Mouse (Mus musculus) liver, embryonic 13.5 days (tissue): ENCODE data around the gene Dmd. TPM values are rescaled to one million over a fixed set of nuclear protein-coding genes. Genes with fewer than 3 reads are reported as not detected.

Experiments
- ATAC-seq: fragments of 200-750 bp; cut with Nextera tagmentation; 2 replicates; pipeline ENCODE4 v1.8.0; 2017; ENCODE audit warnings: low read depth, mild to moderate bottlenecking, moderate number of reproducible peaks, moderate library complexity
- DNase-seq: peaks from one replicate; pipeline ENCODE4 v3.0.0; 2022
- H3K27ac ChIP-seq: fragments of 300-500 bp; sonication (generic); 2 replicates; pipeline ENCODE4 v1.5.1; 2015; ENCODE audit warnings: moderate library complexity, mild to moderate bottlenecking, inconsistent platforms
- H3K27me3 ChIP-seq: fragments of 300-500 bp; sonication (generic); 2 replicates; pipeline ENCODE4 v1.6.1; 2015; ENCODE audit warnings: mild to moderate bottlenecking, inconsistent platforms
- H3K36me3 ChIP-seq: fragments of 300-500 bp; sonication (generic); 2 replicates; pipeline ENCODE4 v1.6.1; 2015; ENCODE audit warnings: mild to moderate bottlenecking, inconsistent platforms
- H3K4me1 ChIP-seq: fragments of 300-500 bp; sonication (generic); replicated peaks from 2 replicates; pipeline ENCODE4 v1.6.1; 2015; ENCODE audit warnings: inconsistent platforms
- H3K4me2 ChIP-seq: fragments of 300-500 bp; sonication (generic); 2 replicates; pipeline ENCODE4 v1.6.1; 2015; ENCODE audit warnings: inconsistent platforms, mild to moderate bottlenecking, moderate library complexity
- H3K4me3 ChIP-seq: fragments of 300-500 bp; sonication (generic); replicated peaks from 2 replicates; pipeline ENCODE4 v1.5.1; 2015; ENCODE audit warnings: mild to moderate bottlenecking, inconsistent platforms
- H3K9ac ChIP-seq: fragments of 300-500 bp; sonication (generic); 2 replicates; pipeline ENCODE4 v1.6.1; 2015; ENCODE audit warnings: mild to moderate bottlenecking, inconsistent platforms
- H3K9me3 ChIP-seq: fragments of 300-500 bp; sonication (generic); replicated peaks from 2 replicates; pipeline ENCODE4 v1.6.1; 2016; ENCODE audit warnings: inconsistent platforms
- WGBS: fragments of 180-500 bp; shearing (Covaris S2); methylation state at CpG from one replicate; pipeline ENCODE4 v1.1.7; 2015; ENCODE audit not compliant: insufficient replicate concordance; 5-methylcytosine and 5-hydroxymethylcytosine counted together
- polyA plus RNA-seq: library from polyadenylated mRNA; unstranded; fragments of >200 nt; fragmentation: Nextera tagmentation; extraction: Ambion mirVana; gene quantifications from 2 replicates; pipeline ENCODE4 v1.2.1, GENCODE M21; 2015

Gene Dmd
- polyA plus RNA-seq, 1 experiment from 2014 or later, result 6.0 TPM

DNA sequence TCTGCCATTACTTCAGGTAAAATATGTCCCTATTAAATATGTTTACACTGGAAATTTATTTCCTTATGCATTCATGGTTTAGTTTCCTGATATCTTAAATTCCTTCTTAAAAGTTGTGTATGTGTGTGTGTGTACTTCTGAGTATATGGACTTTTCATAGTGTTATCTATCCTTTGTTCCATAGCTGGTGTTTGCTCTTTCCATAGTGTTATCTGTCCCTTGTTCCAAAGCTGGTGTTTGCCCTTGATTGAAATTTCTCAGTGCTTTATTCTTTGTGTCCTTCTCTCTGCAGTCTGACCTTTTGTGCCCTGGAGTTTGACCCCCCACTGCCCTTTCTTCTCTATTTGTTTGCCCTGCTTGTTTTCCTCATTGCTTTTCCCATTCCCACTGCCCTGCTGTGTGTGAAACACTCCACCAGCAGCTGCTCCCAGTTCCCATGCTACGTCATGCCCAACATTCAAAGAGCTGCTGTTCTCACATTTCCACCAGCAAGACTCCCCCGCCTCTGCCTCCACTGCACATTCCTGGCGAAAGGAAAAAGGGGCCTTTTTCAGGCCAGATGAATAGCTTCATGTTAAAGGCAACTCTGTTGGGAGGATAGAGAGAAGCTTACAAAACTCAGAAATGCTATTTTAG lies 1911.5 kb downstream of the Dmd start:
- 33% methylated on average over 3 of the region's 3 CpGs for WGBS
- ATAC-seq, result peak; percentile 60
- DNase-seq, result no peak

DNA sequence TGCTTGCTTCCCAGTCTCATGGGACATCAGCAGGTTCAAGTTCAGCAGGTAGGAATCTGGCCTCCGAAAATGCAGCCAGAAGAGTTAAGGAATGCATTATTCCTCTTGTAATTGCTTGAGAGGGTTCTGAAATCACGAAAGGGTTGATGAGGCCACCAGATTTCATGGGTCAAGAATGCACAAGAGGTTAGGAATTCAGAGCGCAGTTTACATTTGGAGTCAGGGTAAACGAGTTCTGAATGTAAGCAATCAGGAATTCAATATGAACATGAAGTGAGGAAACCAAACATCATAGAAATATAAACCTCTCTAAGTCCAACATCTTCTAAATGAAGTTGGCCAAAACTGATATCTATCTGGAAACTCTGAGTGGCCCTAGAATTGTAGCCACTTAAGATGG lies 1924.4 kb downstream of the Dmd start:
- Histone ChIP-seq H3K36me3 (no peaks in the 10 kb centered on the region), H3K4me3 (no peak overlapping the region), H3K27ac (no peak overlapping the region), H3K9me3 (no peaks in the 10 kb centered on the region), H3K4me2 (no peak overlapping the region), H3K4me1 (no peaks in the 10 kb centered on the region), H3K9ac (no peak overlapping the region), H3K27me3 (no peaks in the 10 kb centered on the region)
- no peak for DNase-seq
- 64% methylated on average over 4 of the region's 4 CpGs for WGBS
- ATAC-seq, result no peak

More for the DNA sequence above, 1911.5 kb downstream of the Dmd start:
- no peak overlapping the region for H3K27ac ChIP-seq
- H3K4me1 ChIP-seq, result no peaks in the 10 kb centered on the region
- no peak overlapping the region for H3K9ac ChIP-seq
- no peaks in the 10 kb centered on the region for H3K9me3 ChIP-seq
- no peaks in the 10 kb centered on the region for H3K36me3 ChIP-seq
- H3K4me3 ChIP-seq, result no peak overlapping the region
- no peak overlapping the region for H3K4me2 ChIP-seq
- no peaks in the 10 kb centered on the region for H3K27me3 ChIP-seq

DNA sequence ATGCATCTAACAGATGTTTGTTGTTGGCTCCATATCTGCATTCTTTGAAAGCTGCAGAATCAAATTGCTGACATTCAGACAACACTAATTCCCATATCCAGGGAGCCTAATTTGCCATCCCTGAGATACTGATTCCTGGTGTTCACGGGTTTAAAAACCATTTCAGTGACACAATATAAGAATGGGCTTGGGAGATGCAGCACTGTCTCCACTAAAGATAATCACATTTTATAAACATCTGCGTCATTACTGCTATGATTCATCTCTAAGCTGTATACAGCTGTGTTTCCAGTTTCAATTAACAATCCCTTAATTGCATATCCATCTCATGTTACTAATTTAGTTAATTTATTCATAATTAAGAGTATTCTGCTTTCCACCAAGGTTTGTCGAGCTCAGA lies 1929.5 kb downstream of the Dmd start:
- H3K27me3 ChIP-seq, result no peaks in the 10 kb centered on the region
- no peak overlapping the region for H3K4me3 ChIP-seq
- ATAC-seq (no peak), DNase-seq (no peak)
- no peak overlapping the region for H3K27ac ChIP-seq
- no peak overlapping the region for H3K4me2 ChIP-seq
- no peak overlapping the region for H3K9ac ChIP-seq
- WGBS, result 37% methylated on average over 3 of the region's 3 CpGs
- no peaks in the 10 kb centered on the region for H3K4me1 ChIP-seq
- H3K9me3 ChIP-seq, result no peaks in the 10 kb centered on the region
- no peaks in the 10 kb centered on the region for H3K36me3 ChIP-seq

DNA sequence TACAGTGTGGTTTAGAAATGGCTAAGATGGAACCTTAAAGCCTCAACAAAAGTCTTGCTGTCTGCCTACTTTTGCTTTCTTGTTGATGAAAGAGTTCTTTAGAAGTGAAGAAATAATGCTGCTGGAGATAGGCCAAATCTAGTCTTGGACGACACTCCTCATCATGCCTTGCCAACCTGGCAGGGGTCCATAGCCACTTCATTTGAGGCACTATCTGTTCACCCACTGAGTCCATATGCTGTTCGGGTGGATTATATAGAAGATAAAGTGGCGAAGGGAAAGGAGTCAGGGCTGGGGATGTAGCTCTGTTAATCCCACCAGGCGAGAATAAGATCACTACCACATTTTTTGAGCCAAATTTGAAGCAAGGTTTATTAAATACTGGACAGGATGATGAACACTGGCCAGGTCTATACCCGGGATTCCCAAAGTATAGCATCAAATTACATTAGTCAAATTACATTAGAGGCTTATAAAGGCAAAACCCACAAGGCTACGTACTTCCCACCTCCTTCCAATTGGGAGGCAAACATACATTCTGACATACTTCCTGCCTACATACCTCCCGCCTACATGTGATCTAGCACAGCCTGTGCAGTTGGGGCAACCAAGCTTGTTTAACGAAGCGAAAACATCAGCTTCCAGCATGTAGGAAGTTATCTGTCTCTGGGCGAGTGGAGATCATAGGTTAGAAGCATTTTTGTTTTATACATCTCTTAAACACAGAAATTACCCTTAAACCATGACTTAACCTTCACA lies 1984.2 kb downstream of the Dmd start:
- WGBS, result 66% methylated on average over 10 of the region's 10 CpGs
- no peaks in the 10 kb centered on the region for H3K27me3 ChIP-seq
- no peaks in the 10 kb centered on the region for H3K36me3 ChIP-seq
- H3K4me3 ChIP-seq, result no peak overlapping the region
- no peaks in the 10 kb centered on the region for H3K9me3 ChIP-seq
- ATAC-seq (no peak), DNase-seq (no peak)
- H3K4me2 ChIP-seq, result no peak overlapping the region
- no peak overlapping the region for H3K9ac ChIP-seq
- H3K27ac ChIP-seq, result no peak overlapping the region
- H3K4me1 ChIP-seq, result no peaks in the 10 kb centered on the region

DNA sequence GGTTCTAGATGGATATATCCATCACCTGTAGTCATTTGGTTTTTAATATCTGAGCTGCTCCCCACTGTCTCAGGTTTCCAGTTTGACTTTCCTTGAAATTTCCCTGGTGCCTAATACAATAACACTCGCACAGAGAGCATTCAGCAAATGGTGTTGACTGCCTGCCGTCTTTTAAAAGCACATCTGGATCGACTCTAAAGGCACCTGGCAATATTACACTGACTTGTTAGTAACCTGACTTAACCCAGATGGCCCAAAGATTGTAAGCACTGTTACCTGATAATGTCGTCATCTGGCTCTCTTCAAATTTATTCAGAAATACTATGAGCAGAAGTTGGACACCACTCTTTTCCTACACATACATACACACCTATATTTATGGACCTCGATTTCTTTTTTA lies 2011.9 kb downstream of the Dmd start:
- WGBS, result 55% methylated on average over 5 of the region's 5 CpGs
- ATAC-seq, result no peak
- H3K9ac ChIP-seq, result no peak overlapping the region
- no peaks in the 10 kb centered on the region for H3K4me1 ChIP-seq
- no peak overlapping the region for H3K4me3 ChIP-seq
- no peaks in the 10 kb centered on the region for H3K9me3 ChIP-seq
- H3K36me3 ChIP-seq, result no peaks in the 10 kb centered on the region
- H3K27ac ChIP-seq, result no peak overlapping the region
- no peak overlapping the region for H3K4me2 ChIP-seq
- H3K27me3 ChIP-seq, result no peaks in the 10 kb centered on the region
- DNase-seq, result no peak

DNA sequence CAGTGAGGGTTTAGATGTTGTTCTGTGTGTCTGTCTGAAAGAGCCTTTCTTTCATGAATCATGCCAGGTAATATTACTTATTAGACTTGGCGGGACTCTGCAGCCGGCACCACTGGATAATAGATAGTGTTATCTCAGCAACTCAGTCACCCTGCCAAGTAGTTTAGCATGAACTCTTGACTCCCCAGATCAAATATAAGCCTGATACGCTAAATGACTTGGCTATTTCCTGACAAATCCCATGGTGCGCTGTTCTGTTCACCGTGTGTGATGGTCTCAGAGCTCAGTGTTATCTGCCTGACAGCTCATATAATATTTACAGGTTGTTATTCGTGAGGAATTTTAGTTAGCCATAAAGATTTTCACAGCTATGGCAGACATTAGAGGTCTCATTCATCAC lies 2012.3 kb downstream of the Dmd start:
- H3K27ac ChIP-seq, result no peak overlapping the region
- no peaks in the 10 kb centered on the region for H3K36me3 ChIP-seq
- no peaks in the 10 kb centered on the region for H3K27me3 ChIP-seq
- no peak overlapping the region for H3K4me2 ChIP-seq
- no peak overlapping the region for H3K9ac ChIP-seq
- H3K9me3 ChIP-seq, result no peaks in the 10 kb centered on the region
- 57% methylated on average over 6 of the region's 6 CpGs for WGBS
- ATAC-seq (no peak), DNase-seq (no peak)
- H3K4me1 ChIP-seq, result no peaks in the 10 kb centered on the region
- no peak overlapping the region for H3K4me3 ChIP-seq

DNA sequence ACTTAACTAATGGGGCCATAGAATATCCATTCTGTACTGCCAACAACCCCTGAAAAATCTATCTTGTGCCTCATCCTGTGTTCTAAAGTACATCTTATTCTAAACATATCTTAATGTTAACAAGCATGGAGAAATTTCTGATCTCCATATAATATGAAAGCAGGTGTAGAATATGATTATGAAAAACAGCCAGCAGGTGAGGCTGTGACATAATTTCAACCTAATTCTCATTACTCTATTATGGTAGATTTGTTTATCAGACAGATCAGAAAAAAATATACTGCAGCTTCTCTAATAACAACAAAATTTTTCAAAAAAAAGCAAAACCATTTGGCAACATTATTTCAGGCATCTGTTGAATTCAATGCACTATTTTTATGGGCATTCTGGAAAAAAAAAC lies 2059.6 kb downstream of the Dmd start:
- DNase-seq (no peak), ATAC-seq (no peak)
- Histone ChIP-seq H3K4me1 (no peaks in the 10 kb centered on the region), H3K36me3 (no peaks in the 10 kb centered on the region), H3K4me3 (no peak overlapping the region), H3K27me3 (no peaks in the 10 kb centered on the region), H3K4me2 (no peak overlapping the region), H3K9ac (no peak overlapping the region), H3K27ac (no peak overlapping the region), H3K9me3 (no peaks in the 10 kb centered on the region)

DNA sequence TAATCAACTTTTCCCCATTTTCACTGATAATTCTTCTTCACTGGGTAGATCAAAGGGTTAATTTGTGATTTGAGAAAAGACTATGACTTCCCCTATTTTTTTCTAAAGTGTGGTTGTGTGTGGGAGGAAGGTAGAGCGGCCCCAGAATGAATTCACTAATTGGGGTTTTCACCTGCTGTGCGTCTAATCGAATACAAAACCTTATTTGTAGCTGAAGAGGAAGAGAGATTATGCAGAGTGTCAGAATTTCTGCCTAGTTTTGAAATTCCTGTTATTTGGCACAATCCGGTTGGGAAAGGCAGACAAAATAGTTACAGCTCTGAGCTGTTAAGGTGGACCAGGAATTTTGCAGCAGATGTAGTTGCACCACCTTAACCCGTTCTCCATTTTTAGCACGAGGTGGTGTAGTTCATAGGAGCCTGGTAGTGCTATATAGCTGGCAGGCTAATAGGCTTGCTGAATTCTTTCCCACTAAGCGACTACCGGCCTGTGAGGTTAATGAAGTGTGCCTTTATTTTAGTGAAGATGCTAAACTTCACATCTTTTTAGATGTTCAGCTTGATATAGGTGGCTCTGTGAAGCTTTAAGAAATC lies 2092.9 kb downstream of the Dmd start:
- H3K36me3 ChIP-seq, result no peaks in the 10 kb centered on the region
- H3K27me3 ChIP-seq, result no peaks in the 10 kb centered on the region
- H3K9me3 ChIP-seq, result no peaks in the 10 kb centered on the region
- no peak overlapping the region for H3K4me3 ChIP-seq
- no peak overlapping the region for H3K4me2 ChIP-seq
- DNase-seq, result no peak
- no peaks in the 10 kb centered on the region for H3K4me1 ChIP-seq
- H3K27ac ChIP-seq, result no peak overlapping the region
- 42% methylated on average over 8 of the region's 8 CpGs for WGBS
- H3K9ac ChIP-seq, result no peak overlapping the region
- ATAC-seq, result no peak

DNA sequence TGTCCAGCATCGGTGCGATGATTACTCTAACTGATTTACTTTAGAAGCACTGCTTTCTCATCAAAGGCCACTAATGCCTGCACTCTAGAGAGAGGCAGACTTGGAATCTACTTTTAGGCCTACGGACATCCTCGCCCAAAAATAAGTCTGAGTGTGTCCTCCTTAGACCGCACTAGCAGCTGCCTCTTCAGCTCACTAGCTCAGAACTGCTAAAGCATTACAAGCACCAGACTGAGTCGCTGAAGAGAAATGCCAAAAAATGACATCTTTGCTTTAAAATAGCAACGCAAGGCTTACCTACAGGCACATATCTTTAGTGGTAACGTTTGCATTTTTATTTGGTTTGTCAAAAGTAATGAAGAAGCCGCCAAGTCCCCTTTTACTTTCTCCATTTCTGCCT lies 2098.0 kb downstream of the Dmd start:
- H3K36me3 ChIP-seq, result no peaks in the 10 kb centered on the region

DNA sequence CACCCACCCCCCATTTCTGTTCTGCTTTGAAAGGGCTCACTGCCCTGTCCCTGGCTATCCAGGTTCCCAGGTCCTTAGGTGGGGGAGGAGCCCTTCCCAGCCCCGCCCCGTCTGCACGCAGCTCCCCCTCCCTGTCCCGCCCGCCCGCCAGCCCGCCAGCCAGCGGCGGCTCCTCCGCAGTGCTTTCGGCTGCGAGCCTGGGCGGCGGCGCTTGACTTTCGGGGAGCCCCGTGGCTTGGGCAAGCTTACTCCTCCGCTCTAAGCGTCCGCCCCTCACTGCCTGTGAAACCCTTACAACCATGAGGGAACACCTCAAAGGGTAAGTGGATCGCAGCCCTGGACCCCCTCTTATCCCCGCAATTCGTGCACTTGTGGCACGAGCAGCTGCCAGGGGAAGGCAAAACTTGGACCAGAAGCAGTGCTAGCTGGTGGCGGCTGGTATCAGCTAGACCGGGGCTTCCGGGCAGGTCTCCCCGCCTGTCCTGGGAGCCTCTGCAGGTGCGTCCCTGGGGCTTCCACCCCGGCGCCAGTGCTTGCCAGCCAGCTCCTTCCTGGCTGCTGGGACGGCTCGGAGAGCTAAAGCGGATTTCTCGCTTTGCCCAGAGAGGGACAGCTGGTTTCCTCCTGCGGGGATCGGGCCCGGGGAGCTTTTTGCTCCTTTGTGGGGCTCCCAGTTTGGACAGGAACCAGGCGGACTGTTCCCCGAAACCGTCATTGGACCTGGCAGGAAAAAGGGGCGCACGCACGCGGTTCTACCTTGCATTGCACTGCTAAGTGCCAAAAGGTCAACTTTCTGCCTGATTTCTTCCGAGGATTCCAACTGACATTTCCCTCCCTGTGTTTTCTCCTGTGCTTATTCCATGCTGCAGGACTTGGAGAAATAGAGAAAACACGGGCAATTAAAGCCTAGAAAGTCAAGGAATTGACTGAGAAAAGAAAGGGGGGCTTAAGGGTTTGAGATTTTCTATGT lies 2099.8 kb downstream of the Dmd start:
- H3K4me3 ChIP-seq, result peak overlapping the region; percentile 61
- no peaks in the 10 kb centered on the region for H3K36me3 ChIP-seq
- no peaks in the 10 kb centered on the region for H3K9me3 ChIP-seq
- 12% methylated on average over 47 of the region's 47 CpGs for WGBS
- peak; percentile 17 for DNase-seq
- H3K4me1 ChIP-seq, result no peaks in the 10 kb centered on the region
- no peak overlapping the region for H3K27ac ChIP-seq
- ATAC-seq, result peak; percentile 92
- peak overlapping the region; percentile 66 for H3K9ac ChIP-seq
- no peaks in the 10 kb centered on the region for H3K27me3 ChIP-seq
- peak overlapping the region; percentile 69 for H3K4me2 ChIP-seq

More for the DNA sequence above, 2098.0 kb downstream of the Dmd start:
- H3K27ac ChIP-seq, result no peak overlapping the region
- no peak overlapping the region for H3K9ac ChIP-seq
- 76% methylated on average over 9 of the region's 9 CpGs for WGBS
- DNase-seq (no peak), ATAC-seq (no peak)
- no peak overlapping the region for H3K4me2 ChIP-seq
- no peaks in the 10 kb centered on the region for H3K4me1 ChIP-seq
- H3K9me3 ChIP-seq, result no peaks in the 10 kb centered on the region
- no peaks in the 10 kb centered on the region for H3K27me3 ChIP-seq
- no peak overlapping the region for H3K4me3 ChIP-seq

DNA sequence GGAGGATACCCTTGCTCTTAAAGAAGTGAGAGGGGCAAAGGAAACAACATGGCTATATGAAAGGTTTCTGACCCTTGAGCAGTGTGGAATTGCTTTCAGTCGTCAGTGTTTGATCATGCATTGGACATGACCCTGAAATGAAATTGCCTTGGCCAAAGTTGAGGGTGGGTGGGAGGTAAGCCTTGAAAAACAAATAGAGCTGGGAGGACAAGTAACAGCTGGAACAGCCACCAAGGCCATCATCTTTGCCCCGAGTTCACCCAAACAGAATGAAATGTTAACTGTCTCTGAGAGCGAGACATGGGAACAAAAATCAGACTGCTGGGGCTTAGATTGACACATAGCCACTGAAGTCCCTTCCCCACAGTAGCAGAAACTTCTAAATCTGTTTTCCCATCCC lies 2100.9 kb downstream of the Dmd start:
- Histone ChIP-seq H3K4me2 (peak overlapping the region; percentile 21; the same call in 1 of the 2 replicates), H3K9me3 (no peaks in the 10 kb centered on the region), H3K27me3 (no peaks in the 10 kb centered on the region), H3K4me1 (no peaks in the 10 kb centered on the region), H3K36me3 (no peaks in the 10 kb centered on the region), H3K27ac (no peak overlapping the region), H3K9ac (no peak overlapping the region), H3K4me3 (0 out of 2 replicates have a peak overlapping the region, but pooled peaks have one; percentile 61)
- DNase-seq, result no peak
- 53% methylated on average over 3 of the region's 3 CpGs for WGBS
- ATAC-seq, result no peak
